Mouse (Mus musculus) NIH3T3 (cell line): ENCODE data around the gene Nsun6.

Experiments
- DNase-seq: peaks from one replicate; pipeline ENCODE4 v3.0.0-alpha.2; 2012; ENCODE audit warnings: low read depth

Gene Nsun6

GRCm38 (mm10) chr2:14992531-14992930 is 62.3 kb downstream of the Nsun6 start:
- no peak for DNase-seq

GRCm38 (mm10) chr2:14989350-14989749 is 65.5 kb downstream of the Nsun6 start:
- DNase-seq, result no peak

GRCm38 (mm10) chr2:14988451-14988850 is 66.4 kb downstream of the Nsun6 start:
- DNase-seq, result no peak

- DNase-seq, result no peak
Observed at GRCm38 (mm10) chr2:14984029-14984428, 70.8 kb downstream of the Nsun6 start.

GRCm38 (mm10) chr2:14961493-14961892 is 93.4 kb downstream of the Nsun6 start:
- no peak for DNase-seq

- peak; percentile 20 for DNase-seq
Observed at GRCm38 (mm10) chr2:14960963-14961488, 93.8 kb downstream of the Nsun6 start.

- DNase-seq, result no peak
Observed at GRCm38 (mm10) chr2:14953090-14953489, 101.8 kb downstream of the Nsun6 start.
